Mouse (Mus musculus) CH12.LX (cell line): ENCODE results near the gene Ambp. TPM values are rescaled to one million over a fixed set of nuclear protein-coding genes. Genes with fewer than 3 reads are reported as not detected.

Experiments
- DNase-seq: peaks from one replicate; pipeline ENCODE4 v3.0.0-alpha.2; 2013; ENCODE audit errors: extremely low read depth
- H3K27ac ChIP-seq: 2 replicates; pipeline ENCODE4 v1.5.1; 2012; ENCODE audit warnings: low read depth, mild to moderate bottlenecking, control low read depth, moderate library complexity; ENCODE audit not compliant: insufficient read depth
- H3K27me3 ChIP-seq: replicated peaks from 2 replicates; pipeline ENCODE3; 2012; ENCODE audit warnings: inconsistent platforms
- H3K36me3 ChIP-seq, 2 experiments: replicated peaks in 1 of 2; 2 replicates each; pipeline versions ENCODE3 to v1.6.1; 2012; ENCODE audit warnings: inconsistent platforms in 1 of 2, low read length in 1 of 2, mild to moderate bottlenecking in 1 of 2, mixed read lengths in 1 of 2, moderate library complexity in 1 of 2; ENCODE audit not compliant: control insufficient read depth in 1 of 2, insufficient read depth in 1 of 2
- H3K4me1 ChIP-seq, 2 experiments: 2 replicates each; pipeline ENCODE4 v1.6.1; 2012; ENCODE audit warnings: inconsistent platforms in 1 of 2, moderate library complexity in 1 of 2; ENCODE audit not compliant: insufficient read depth in 2 of 2, control insufficient read depth in 1 of 2
- H3K4me2 ChIP-seq: 2 replicates; pipeline ENCODE4 v1.6.1; 2012; ENCODE audit warnings: low read depth, mild to moderate bottlenecking, control low read depth; ENCODE audit not compliant: poor library complexity, insufficient read depth, severe bottlenecking
- H3K4me3 ChIP-seq, 3 experiments: fragments of 150-350 bp in 1 of 3; sonication (generic) in 1 of 3; replicated peaks in 1 of 3; 2 replicates each; pipeline versions ENCODE3 to v1.5.1; 2011 to 2012; ENCODE audit warnings: low read depth in 2 of 3, low read length in 2 of 3, mild to moderate bottlenecking in 2 of 3, moderate library complexity in 2 of 3, control low read depth in 1 of 3, improper control_type of control experiment in 1 of 3, inconsistent platforms in 1 of 3, mixed read lengths in 1 of 3; ENCODE audit not compliant: poor library complexity in 1 of 3
- H3K79me2 ChIP-seq: replicated peaks from 2 replicates; pipeline ENCODE4 v1.6.1; 2012; ENCODE audit warnings: mild to moderate bottlenecking, moderate library complexity; ENCODE audit not compliant: control insufficient read depth, poor library complexity, insufficient read depth, severe bottlenecking; ENCODE audit errors: extremely low read depth
- H3K9ac ChIP-seq: 2 replicates; pipeline ENCODE4 v1.6.1; 2012; ENCODE audit warnings: low read depth, mild to moderate bottlenecking, control low read depth, moderate library complexity; ENCODE audit not compliant: insufficient read depth
- H3K9me3 ChIP-seq: replicated peaks from 2 replicates; pipeline ENCODE3; 2012; ENCODE audit warnings: low read length, inconsistent platforms, mixed read lengths
- CHD1 ChIP-seq: IDR thresholded peaks from 2 replicates; pipeline ENCODE4 v1.6.1; 2012; ENCODE audit warnings: low read depth, low read length, improper control_type of control experiment, inconsistent platforms
- E2F4 ChIP-seq: IDR thresholded peaks from 2 replicates; pipeline ENCODE4 v1.6.1; 2011; ENCODE audit warnings: low read depth, low read length, improper control_type of control experiment; ENCODE audit not compliant: insufficient replicate concordance
- EP300 ChIP-seq: IDR thresholded peaks from 2 replicates; pipeline ENCODE4 v1.6.1; 2011; ENCODE audit warnings: low read length, improper control_type of control experiment
- IRF4 ChIP-seq: IDR thresholded peaks from 2 replicates; pipeline ENCODE4 v1.6.1; 2014; ENCODE audit warnings: low read depth, mild to moderate bottlenecking, inconsistent platforms, low read length, improper control_type of control experiment
- JUN ChIP-seq: IDR thresholded peaks from 2 replicates; pipeline ENCODE4 v1.6.1; 2011; ENCODE audit warnings: low read depth, mild to moderate bottlenecking, low read length, improper control_type of control experiment, moderate library complexity; ENCODE audit not compliant: insufficient read depth
- MAFK ChIP-seq: IDR thresholded peaks from 2 replicates; pipeline ENCODE4 v1.6.1; 2011; ENCODE audit warnings: low read length, improper control_type of control experiment; ENCODE audit not compliant: insufficient replicate concordance
- MAZ ChIP-seq: IDR thresholded peaks from 2 replicates; pipeline ENCODE4 v1.6.1; 2012; ENCODE audit warnings: low read depth, mild to moderate bottlenecking, inconsistent platforms, low read length, improper control_type of control experiment, moderate library complexity
- MEF2A ChIP-seq: IDR thresholded peaks from 2 replicates; pipeline ENCODE4 v1.6.1; 2014; ENCODE audit warnings: low read depth, mild to moderate bottlenecking, inconsistent platforms, low read length, improper control_type of control experiment, borderline replicate concordance
- MXI1 ChIP-seq: IDR thresholded peaks from 2 replicates; pipeline ENCODE4 v1.6.1; 2011; ENCODE audit warnings: mild to moderate bottlenecking, low read depth, low read length, improper control_type of control experiment
- POLR2A ChIP-seq: IDR thresholded peaks from 2 replicates; pipeline ENCODE4 v1.6.1; 2011; ENCODE audit warnings: low read depth, mild to moderate bottlenecking, improper control_type of control experiment, low read length
- TCF12 ChIP-seq: IDR thresholded peaks from 2 replicates; pipeline ENCODE4 v1.6.1; 2014; ENCODE audit warnings: low read depth, mild to moderate bottlenecking, inconsistent platforms, low read length, improper control_type of control experiment
- UBTF ChIP-seq: IDR thresholded peaks from 2 replicates; pipeline ENCODE4 v1.6.1; 2012; ENCODE audit warnings: low read depth, mild to moderate bottlenecking, inconsistent platforms, low read length, improper control_type of control experiment, moderate library complexity
- USF2 ChIP-seq: conservative IDR thresholded peaks from 2 replicates; pipeline ENCODE4 v1.6.1; 2011; ENCODE audit warnings: low read depth, low read length, improper control_type of control experiment
- ZC3H11A ChIP-seq: IDR thresholded peaks from 2 replicates; pipeline ENCODE4 v1.6.1; 2012; ENCODE audit warnings: low read depth, mild to moderate bottlenecking, inconsistent platforms, low read length, improper control_type of control experiment
- ZKSCAN1 ChIP-seq: IDR thresholded peaks from 2 replicates; pipeline ENCODE4 v1.6.1; 2012; ENCODE audit warnings: low read depth, inconsistent platforms, low read length, improper control_type of control experiment, borderline replicate concordance
- ZMIZ1 ChIP-seq: IDR thresholded peaks from 2 replicates; pipeline ENCODE4 v1.6.1; 2012; ENCODE audit warnings: low read depth, mild to moderate bottlenecking, inconsistent platforms, low read length, improper control_type of control experiment
- dilution Hi-C: fragments of 300-500 bp; cut with MboI; formaldehyde crosslinking; loops from 2 replicates; pipeline ENCODE4 v1.14.3; 2020; ENCODE audit warnings: low sequenced_read_pairs; ENCODE audit not compliant: extremely low pct_unique_long_range_greater_than_20kb, extremely low pct_ligation_motif_present
- in situ Hi-C: fragments of 300-500 bp; cut with MboI; formaldehyde crosslinking; loops from 3 replicates; pipeline ENCODE4 v1.14.3; 2019; ENCODE audit warnings: low sequenced_read_pairs, low pct_ligation_motif_present, low pct_unique_long_range_greater_than_20kb, mixed read lengths
- polyA plus RNA-seq: library from polyadenylated mRNA; unstranded; fragments of >175 nt; gene quantifications from 2 replicates; pipeline ENCODE4 v1.2.1, GENCODE M21; 2012; ENCODE audit warnings: low read depth; ENCODE audit not compliant: insufficient read length
- total RNA-seq, 2 experiments: library from RNA; depleted of rRNA; stranded (reverse); fragments of 300-350 nt in 1 of 2; fragments of >200 nt in 1 of 2; gene quantifications; 2 replicates each; pipeline ENCODE4 v1.2.3; 2012 to 2014

Gene Ambp
- total and polyA plus RNA-seq, 3 experiments: not detected

- in situ Hi-C loops: loop anchor here (25.0 kb wide), 1 partner anchor 243 kb away; no protein-coding TSS in a partner anchor
- dilution Hi-C loops: no loop called here
- no peak overlapping the region for H3K4me3 ChIP-seq
These were observed 24.5 kb downstream of the Ambp start for GRCm38 (mm10) chr4:63129891-63130624.

GRCm38 (mm10) chr4:63124861-63125466, 29.6 kb downstream of the Ambp start:
- no peak for DNase-seq
- Histone ChIP-seq H3K4me2 (no peak overlapping the region), H3K27me3 (peaks cover 70% of the 10 kb centered on the region), H3K27ac (no peak overlapping the region), H3K9ac (no peak overlapping the region), H3K36me3 (no peaks in the 10 kb centered on the region), H3K4me3 (no peak overlapping the region), H3K4me1 (no peaks in the 10 kb centered on the region), H3K79me2 (no peaks in the 10 kb centered on the region), H3K9me3 (peaks cover 8% of the 10 kb centered on the region)
- in situ Hi-C loops (loop anchor here (25.0 kb wide), 2 partner anchors 238 to 338 kb away; no protein-coding TSS in a partner anchor), dilution Hi-C loops (no loop called here)
- TF ChIP-seq IRF4 (no peak), ZKSCAN1 (no peak), USF2 (no peak), ZMIZ1 (no peak), POLR2A (no peak), ZC3H11A (no peak), EP300 (no peak), MAFK (no peak), UBTF (no peak), MXI1 (no peak)

More at GRCm38 (mm10) chr4:63129891-63130624, 24.5 kb downstream of the Ambp start:
- Histone ChIP-seq H3K9ac (no peak overlapping the region), H3K79me2 (no peaks in the 10 kb centered on the region), H3K9me3 (no peaks in the 10 kb centered on the region), H3K27ac (no peak overlapping the region), H3K4me2 (no peak overlapping the region), H3K36me3 (no peaks in the 10 kb centered on the region), H3K4me1 (no peaks in the 10 kb centered on the region), H3K27me3 (peaks cover 81% of the 10 kb centered on the region)
- no peak for DNase-seq
- no peak for TF ChIP-seq JUN
- TF ChIP-seq TCF12: no peak
- TF ChIP-seq MEF2A: no peak
- TF ChIP-seq ZKSCAN1: no peak
- no peak for TF ChIP-seq MAZ
- TF ChIP-seq CHD1: no peak
- TF ChIP-seq E2F4: no peak
